Mouse (Mus musculus) megakaryocyte-erythroid progenitor cell, adult 5-6 weeks (primary cell): Measurements from ENCODE around the gene Dqx1. TPM values are rescaled to one million over a fixed set of nuclear protein-coding genes. Genes with fewer than 3 reads are reported as not detected.

Experiments used
- ATAC-seq: replicated peaks from 2 replicates; pipeline ENCODE4 v1.8.0; 2016; ENCODE audit warnings: mild to moderate bottlenecking, inconsistent platforms; ENCODE audit not compliant: severe bottlenecking, poor library complexity, low FRiP score, low TSS enrichment
- total RNA-seq, 2 experiments: library from RNA; stranded (forward) in 1 of 2; stranded (reverse) in 1 of 2; fragments of 200-1000, 215-1000 nt in 1 of 2; fragments of >200 nt in 1 of 2; fragmentation: Nextera tagmentation in 1 of 2; gene quantifications; 2 replicates each; pipeline ENCODE4 v1.2.3; 2014 to 2017

Gene Dqx1
- total RNA-seq, 2 experiments from 2014 or later: 0.56 to 6.0 TPM

DNA sequence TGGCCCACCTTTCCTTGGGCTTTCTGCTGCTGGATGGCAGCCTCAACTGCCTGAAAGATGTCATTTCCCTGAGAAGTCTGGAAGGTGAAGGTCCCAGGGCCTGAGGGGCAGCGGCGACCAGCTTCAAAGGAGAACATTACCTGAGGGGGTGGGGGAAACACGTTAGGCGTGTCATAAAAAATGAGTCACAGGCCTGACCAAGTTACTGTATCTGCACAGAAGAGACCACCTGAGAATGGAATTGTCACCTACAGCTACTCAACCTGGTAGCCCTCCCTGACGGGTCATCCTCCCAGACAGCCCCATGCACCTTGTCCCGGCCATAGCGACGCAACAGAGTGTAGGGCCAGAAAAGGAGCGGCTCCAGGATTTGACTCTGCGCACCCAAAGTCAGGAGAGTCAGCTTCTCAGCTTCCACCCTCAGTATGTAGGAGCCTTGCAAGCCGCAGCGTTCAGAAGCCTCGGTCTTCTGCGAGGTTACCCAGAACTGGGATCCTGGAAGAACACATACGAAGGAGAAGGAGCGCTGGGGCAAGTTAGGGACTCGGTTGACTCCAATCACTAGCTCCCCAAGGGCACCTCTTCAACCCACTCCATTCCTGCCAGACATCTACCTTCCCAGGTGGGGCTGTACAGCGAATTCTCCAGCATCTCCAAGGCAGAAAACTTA lies 25.6 kb upstream of the Dqx1 start:
- no peak for ATAC-seq

DNA sequence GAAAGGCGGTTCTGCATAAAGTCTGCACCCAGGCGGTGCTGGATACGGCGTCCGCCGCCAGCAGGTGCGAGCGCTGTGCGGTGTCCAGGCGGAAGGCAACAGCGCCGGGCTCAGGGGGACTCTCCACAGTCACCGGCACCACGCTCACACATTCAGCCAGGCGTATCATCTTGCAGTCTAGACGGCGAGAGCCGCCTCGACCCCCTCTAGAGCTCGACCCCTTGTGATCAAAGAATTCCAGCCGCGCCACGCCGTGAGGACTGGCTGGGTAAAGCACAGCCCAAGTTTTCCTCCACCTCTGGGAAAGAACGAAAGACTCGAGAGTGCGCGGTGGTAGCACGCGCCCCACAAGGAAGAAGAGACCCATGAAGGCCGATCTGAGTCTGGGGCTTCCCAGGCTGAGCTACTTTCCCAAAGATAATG lies 24.9 kb upstream of the Dqx1 start:
- peak; percentile 68 for ATAC-seq

DNA sequence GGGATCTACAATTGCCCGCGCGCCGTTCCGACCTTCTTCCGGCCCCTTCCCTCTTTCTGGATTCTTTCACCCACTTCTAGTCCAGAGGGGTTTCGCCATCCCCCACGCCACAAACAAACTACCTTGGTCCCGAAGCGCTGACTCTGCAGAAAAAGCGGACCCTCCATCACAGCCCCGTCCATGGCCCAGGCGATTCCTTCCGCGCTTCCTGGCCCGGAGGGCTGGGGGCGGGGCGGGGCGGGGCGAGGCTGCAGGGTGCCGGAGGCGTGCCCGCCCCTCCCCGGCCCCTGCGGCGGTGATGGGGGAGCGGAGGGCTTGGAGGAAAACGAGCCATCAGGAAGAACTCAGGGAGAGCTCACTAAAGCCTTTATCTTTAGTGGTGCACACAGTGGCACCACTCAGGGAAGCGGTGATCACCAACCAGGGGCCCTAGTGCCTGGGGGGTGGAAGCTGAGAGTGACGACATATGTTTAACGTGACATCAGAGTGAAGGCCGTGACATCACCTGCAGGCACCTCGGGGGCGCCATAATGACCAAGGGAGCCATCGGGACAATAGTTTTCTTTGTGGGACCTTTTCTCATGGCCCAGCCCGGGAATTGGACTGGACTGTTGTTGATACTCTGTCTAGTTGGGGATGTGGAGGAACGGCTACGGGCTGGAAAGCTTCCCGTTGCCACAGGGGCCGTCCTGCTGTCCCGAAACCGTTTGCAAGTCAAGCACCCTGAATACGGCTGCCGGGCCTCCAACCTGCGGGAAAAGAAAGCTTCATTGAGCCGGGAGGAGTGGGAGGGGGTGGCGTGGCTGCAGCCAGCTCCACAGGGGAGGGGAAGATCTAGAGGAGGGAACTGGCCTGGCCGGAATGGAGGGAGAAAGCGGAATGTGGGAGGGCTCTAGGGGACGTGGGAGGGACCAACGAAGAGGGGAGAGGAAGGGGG lies 24.1 kb upstream of the Dqx1 start, which contains the start of the genes Dok1 and Loxl3:
Gene Dok1 (minus strand): TSS at position 223 of the 937 bp plus-strand sequence.
Gene Loxl3 (plus strand): TSS at position 925 of the 937 bp plus-strand sequence.
- ATAC-seq: peak; percentile 68

DNA sequence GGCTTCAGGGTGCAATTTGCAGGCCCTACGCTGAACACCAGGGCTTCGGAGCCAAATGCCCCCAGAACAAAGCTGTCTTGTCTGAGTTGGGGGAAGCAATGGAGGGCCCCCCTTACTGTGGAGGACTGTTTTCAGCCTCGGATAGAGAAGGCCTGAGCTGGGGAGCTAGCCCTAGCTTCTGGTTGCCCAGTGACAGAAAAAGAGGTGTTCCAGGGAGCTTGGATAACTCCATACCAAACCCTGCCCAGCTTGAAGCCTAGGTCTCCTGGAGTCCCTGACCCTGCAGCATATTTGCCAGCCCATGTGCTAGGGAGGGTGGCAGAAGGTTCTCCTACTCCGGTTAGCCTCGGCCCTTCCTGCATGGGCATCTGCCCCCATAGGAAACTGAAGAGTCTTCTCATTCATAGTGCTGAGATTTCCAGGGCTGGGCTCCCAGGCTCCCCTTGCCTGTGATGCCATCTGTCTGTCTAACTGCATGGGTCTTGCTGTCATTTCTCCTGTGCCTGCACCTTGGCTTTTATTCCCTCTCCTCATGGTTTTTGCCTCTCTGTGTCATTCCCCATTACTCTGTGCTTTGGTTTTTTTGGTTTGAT lies 23.1 kb upstream of the Dqx1 start:
- no peak for ATAC-seq

DNA sequence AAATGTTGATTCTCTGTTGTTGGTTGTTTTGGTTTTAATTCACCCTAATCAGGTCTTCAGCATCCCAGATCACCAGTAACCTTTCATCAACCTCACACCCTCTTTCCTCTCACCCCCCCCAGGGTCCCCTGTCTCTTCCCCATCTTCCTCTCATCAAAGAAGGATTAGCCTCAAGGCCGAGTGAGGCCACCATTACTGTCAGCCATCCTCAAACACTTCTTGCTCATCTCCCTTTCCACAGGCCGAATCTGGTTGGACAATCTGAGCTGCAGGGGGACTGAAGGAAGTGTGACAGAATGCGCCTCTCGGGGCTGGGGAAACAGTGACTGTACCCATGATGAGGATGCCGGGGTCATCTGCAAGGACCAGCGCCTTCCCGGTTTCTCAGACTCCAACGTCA lies 20.5 kb upstream of the Dqx1 start:
- no peak for ATAC-seq

DNA sequence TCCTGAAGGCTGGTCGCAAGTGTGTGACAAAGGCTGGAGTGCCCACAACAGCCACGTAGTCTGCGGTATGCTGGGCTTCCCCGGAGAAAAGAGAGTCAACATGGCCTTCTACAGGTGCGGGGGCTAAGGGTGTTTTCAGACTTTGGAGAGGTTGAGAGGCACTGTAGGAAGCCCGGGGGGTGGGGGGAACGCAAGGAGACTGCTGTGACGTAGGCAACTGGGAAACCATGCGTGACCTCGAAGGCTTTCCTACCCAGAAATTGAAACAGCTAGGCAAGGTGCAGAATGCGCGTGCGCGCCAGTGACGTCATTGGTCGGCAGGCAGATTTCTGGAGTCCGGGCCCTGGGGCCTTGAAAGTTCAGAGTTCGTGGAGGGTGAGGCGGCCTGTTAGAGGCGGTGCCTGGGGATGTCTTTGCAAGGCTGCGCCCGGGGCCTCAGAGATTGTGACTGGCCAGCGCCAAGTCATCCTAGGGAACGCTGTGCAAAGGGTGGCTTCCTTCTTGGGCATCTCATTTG lies 19.1 kb upstream of the Dqx1 start:
- ATAC-seq: peak; percentile 89

DNA sequence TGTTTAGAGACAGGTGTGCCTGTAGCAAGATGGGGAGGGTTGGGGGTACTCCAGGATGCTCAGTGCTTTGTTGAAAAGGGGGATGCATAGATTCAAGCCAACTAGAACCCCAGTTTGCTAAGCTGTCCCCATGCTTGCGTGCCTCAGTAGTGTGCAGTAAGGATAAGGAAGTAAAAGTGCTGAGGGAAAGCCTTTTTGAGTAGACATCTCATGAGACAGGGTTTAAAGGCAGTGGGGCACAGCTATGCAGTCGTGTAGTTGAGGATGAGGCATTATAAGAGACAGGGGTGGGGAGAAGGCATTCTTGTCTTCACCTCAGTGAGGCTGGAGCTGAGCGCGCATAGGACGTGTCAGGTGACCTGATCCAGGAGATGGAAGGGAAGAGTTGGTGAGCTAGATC lies 17.0 kb upstream of the Dqx1 start:
- ATAC-seq: no peak

DNA sequence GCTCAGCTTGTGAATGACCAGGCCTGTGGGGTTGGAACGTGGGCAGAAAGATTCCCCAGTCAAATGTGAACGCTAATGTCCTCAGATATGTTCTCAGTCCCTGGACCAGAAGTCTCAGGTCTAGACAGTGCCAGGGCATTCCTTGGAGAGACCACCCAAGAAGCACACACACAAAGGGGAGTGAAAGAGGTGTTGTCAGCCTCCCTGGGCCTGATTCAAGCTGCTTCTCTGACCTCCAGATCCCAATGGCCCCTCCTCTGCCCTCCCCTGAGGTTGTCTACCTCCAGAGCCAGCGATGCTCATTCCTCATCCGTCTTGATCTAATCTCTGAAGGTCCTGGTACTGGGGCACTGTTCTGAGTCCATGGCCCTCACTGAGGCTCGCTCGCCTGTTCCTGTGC lies 14.1 kb upstream of the Dqx1 start:
- ATAC-seq: no peak

DNA sequence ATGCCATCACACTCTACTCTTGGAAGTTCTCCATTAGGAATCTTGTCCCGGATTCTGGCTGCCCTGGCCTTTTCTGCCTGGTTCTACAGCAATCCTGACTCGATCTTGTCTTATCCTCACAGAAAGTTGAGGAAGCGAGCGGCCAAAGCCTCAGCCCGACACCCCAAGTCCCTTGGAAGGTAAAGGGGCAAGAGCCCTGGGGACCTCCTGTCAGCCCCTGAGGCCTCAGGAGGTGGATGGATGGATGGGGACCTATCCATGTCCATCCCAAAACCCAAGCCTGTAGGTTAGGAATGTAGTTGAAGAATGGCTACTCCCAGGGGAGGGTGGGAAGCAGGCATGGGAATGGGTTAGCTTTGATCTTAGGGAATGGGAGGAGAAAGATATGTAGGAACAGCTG lies 13.7 kb upstream of the Dqx1 start:
- ATAC-seq: no peak

DNA sequence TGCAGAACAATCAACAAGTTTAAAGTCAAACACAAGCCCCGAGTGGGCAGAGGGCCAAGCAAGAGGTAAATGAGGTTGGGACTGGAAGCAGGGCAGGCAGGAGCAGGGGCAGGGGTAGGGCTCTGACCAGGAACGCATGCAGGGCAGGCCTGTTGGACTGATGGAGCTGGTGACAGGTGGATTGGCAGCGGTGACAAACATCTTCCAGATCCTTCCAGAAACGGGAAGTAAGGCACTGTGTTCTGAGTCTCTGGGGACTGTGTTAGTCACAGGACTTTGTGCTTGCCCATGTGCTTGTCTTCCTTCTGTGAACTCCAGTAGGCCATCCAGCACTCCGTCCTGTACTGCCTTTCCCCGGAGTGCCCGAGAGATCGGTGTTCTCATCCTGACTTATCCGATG lies 12.9 kb upstream of the Dqx1 start:
- ATAC-seq: no peak

DNA sequence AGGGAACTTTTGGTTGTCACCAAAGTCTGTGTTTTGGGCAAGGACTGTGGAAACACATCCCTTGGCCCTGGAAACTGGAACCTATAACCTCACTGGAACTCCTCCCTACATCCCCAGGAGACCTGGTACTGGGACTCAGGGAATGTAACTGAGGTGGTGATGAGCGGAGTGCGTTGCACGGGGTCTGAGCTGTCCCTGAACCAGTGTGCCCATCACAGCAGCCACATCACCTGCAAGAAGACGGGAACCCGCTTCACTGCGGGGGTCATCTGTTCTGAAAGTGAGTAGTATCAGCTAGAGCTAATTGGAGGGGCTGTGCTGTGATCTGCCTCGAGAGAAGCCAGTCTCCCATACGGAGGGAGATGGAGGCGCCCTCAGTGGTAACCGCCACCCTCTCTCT lies 8.3 kb upstream of the Dqx1 start:
- no peak for ATAC-seq

DNA sequence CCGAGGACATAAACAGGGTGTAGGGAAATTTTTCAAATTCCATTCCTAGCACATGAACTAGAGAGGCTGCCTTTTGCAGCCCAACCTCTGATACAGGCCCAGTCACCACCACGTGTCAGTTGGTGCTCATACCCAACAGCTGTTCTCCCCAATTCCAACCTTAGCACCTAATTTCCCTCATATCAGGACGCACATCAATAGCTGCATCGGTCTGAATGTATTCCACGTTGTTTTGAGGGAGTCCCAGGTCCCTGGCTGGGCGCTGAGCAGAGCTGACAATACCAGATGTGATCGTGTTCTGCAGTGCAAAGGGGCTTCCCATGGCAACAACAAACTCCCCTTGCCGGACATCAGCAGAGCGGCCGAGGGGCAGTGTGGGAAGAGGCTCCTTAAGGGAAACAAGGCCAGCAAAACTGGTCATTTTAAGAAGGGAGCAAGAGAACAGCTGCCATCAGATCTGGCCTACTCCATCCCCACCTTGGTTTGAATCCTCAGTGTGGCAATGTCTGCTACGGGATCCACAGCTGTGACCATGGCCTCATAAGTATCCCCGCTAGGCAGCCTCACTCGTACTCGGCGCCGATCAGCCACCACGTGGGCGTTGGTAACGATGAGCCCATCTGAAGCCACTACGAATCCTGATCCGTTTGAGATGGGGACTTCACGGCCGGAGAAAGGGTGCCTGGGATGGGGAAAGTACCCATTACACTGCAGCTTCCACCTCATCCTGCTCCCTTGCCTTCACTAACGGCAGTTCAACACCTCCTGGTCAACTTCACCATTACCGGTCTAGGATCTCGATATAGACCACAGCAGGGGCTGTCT lies 4.3 kb upstream of the Dqx1 start:
- ATAC-seq: peak; percentile 25

DNA sequence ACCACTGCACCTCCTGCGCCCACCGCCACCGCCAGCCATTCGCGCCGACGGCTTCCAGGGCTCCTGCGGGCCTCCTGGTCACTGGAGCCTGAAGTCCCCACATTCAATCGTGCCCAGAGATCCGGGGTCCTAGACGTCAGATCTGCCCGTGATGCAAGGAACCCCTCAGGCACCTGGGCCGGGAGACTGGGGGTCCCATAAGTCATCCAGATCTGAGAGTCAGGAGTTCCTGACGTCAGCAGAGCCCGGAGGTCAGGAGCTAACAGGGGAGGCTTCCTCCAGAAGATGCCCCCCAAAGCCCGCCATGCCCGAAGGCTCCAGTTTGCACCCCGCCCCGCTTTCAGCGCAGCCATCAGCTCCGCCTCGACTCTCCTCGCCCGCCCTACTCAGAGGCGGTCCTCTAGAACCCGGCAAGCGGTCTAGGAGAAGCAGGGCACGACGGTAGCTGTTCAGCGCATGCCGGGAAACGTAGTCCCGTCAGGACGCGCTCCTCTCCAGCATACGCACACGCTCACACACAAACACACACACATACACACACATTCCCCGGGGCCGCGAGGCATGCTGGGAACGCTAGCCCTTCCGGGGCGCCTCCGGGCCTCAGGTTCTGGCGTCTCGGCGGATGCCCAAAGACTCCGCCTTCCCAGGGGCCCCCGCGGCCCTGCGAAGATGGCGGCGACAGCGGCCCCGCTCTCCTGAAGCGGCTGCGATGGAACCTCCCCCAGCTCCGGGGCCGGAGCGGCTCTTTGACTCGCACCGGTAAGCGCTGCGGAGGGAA lies 3.4 kb upstream of the Dqx1 start, which contains the start of gene Aup1:
Gene Aup1 (plus strand): TSS at position 448 of the 778 bp plus-strand sequence.
- peak; percentile 88 for ATAC-seq

DNA sequence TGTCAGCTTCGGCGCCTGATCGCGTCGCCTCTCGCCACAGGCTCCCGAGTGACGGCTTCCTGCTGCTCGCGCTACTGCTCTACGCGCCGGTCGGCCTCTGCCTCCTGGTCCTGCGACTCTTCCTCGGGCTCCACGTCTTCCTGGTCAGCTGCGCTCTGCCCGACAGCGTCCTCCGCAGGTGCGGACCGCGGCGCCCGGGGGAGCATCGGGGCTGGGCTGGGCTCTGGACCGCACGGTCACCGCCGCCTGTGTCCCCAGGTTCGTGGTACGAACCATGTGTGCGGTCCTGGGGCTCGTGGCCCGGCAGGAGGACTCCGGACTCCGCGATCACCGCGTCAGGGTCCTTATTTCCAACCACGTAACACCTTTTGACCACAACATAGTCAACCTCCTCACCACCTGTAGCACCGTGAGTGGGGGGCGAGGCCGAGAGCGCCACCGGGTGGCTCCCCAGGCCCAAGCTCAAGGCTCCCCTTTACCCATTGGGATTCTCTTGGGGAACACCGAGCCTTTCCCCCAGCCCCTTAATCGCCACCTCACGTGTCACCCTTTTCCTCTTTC lies 2.7 kb upstream of the Dqx1 start, which contains the start of gene Htra2:
Gene Htra2 (minus strand): TSS at position 403 of the 561 bp plus-strand sequence.
- no peak for ATAC-seq

DNA sequence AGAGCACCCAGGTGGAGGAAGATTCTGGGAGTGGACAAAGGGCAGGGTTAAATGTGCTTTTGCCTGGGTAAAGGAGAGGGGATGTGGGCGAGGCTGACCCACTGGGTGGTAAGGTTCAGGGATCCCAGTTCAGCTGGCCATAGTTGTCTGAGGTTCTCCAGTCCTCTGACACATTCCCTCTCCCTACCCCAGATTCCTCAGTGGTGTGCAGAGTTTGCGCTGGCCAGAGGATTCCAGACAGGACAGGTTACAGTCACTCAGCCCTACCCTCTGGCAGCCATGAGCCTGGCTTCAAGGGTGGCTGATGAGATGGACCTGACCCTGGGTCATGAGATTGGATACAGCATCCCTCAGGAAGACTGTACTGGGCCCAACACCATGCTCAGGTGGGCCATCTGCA lies 1.1 kb downstream of the Dqx1 start:
- ATAC-seq: no peak

DNA sequence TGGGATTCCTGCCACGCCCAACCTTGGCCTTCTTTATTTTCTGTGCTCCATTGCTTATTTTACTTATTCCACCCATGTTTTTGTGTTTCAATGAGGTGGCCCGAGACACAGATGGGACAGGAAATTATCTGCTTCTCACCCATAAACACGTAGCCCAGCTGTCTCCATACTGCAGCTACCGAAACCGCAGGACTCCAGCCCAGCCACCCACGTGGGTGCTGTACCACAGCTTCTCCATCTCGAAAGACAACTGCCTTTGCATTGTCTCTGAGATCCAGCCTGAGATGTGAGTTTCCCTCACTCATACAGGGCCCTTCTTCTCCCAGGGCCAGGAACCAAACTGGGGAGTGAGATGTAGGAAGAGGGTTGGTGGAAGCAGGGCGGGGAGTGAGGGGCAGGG lies 8.4 kb downstream of the Dqx1 start:
- ATAC-seq: no peak

DNA sequence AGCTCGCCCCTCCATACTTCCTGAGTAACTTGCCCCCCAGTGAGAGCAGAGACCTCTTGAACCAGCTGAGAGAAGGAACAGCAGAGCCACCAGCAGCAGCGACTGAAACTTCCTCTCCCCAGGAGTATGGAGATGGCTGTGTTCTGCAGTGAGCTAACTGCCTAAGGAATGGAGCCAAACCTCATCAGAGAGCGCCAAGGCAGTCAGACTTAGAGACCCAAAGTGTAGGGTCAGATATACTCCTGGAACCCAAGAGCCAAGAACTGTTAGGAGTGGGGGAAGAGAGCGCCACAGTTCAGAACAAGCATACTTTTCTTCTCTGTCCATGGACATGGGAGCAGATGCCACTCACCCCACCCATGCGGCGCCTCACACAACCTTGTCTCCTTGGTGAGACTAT lies 8.8 kb downstream of the Dqx1 start:
- no peak for ATAC-seq

DNA sequence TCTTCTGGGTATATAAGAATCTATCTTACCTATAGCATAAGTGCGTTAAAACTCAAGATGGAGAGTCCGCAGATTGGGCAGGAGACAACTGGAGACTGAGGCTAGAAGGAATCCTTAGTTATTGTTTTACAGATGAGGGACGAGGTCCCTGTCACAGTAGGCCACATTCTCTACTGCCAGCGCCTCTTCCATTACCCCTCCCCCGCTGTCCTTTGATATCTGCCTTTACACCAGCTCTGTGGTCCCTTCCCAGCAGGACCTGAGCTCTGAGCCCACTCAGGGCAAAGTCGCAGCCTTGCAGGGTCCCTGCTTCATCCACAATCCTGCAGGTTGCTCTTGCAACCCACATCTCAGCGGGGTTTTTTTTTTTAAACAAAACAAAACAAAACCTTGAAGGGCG lies 10.6 kb downstream of the Dqx1 start:
- ATAC-seq: no peak
